Mouse (Mus musculus): ENCODE data around the gene Lclat1.
A peak's percentile ranks its signal among the peaks of the same experiment; 100 is the strongest.

Gene Lclat1

GRCm38 (mm10) chr17:73199387-73199786 lies 91.6 kb downstream of the Lclat1 start:
- no peak for DNase-seq (ENCODE audit: low spot score in 2 of 2)

- no peak for DNase-seq (ENCODE audit: low spot score in 2 of 2)
These were observed 92.6 kb downstream of the Lclat1 start for GRCm38 (mm10) chr17:73200380-73200779.

GRCm38 (mm10) chr17:73203642-73204332 lies 96.0 kb downstream of the Lclat1 start:
- DNase-seq (ENCODE audit: low spot score in 2 of 2), result no peak

- no peak for DNase-seq (ENCODE audit: low spot score in 2 of 2)
These were observed 103.3 kb downstream of the Lclat1 start for GRCm38 (mm10) chr17:73210960-73211531.

- no peak for DNase-seq (ENCODE audit: low spot score in 2 of 2)
These were observed 105.0 kb downstream of the Lclat1 start for GRCm38 (mm10) chr17:73212754-73213153.

- no peak for DNase-seq (ENCODE audit: low spot score in 2 of 2)
These were observed 105.4 kb downstream of the Lclat1 start for GRCm38 (mm10) chr17:73213187-73213586.

GRCm38 (mm10) chr17:73213677-73214076 lies 105.9 kb downstream of the Lclat1 start:
- no peak for DNase-seq (ENCODE audit: low spot score in 2 of 2)

- no peak for DNase-seq (ENCODE audit: low spot score in 2 of 2)
These were observed 109.5 kb downstream of the Lclat1 start for GRCm38 (mm10) chr17:73217274-73217673.

GRCm38 (mm10) chr17:73220746-73221145 lies 113.0 kb downstream of the Lclat1 start:
- DNase-seq (ENCODE audit: low spot score in 2 of 2), result peak in 1 of 2 experiments; percentile 40

- DNase-seq (ENCODE audit: low spot score in 2 of 2), result peak; percentile 44 to 55
These were observed 114.3 kb downstream of the Lclat1 start for GRCm38 (mm10) chr17:73222077-73222476.

GRCm38 (mm10) chr17:73225442-73225841 lies 117.7 kb downstream of the Lclat1 start:
- DNase-seq (ENCODE audit: low spot score in 2 of 2), result peak in 1 of 2 experiments; percentile 17

- DNase-seq (ENCODE audit: low spot score in 2 of 2), result peak in 1 of 2 experiments; percentile 19
These were observed 118.2 kb downstream of the Lclat1 start for GRCm38 (mm10) chr17:73225996-73226395.

- DNase-seq (ENCODE audit: low spot score in 2 of 2), result peak in 1 of 2 experiments; percentile 8
These were observed 118.8 kb downstream of the Lclat1 start for GRCm38 (mm10) chr17:73226595-73226994.

- DNase-seq (ENCODE audit: low spot score in 2 of 2), result peak in 1 of 2 experiments; percentile 17
These were observed 119.6 kb downstream of the Lclat1 start for GRCm38 (mm10) chr17:73227361-73227760.

- DNase-seq (ENCODE audit: low spot score in 2 of 2), result peak in 1 of 2 experiments; percentile 9
These were observed 121.8 kb downstream of the Lclat1 start for GRCm38 (mm10) chr17:73229445-73230155.

- peak; percentile 42 to 57 for DNase-seq (ENCODE audit: low spot score in 2 of 2)
These were observed 122.7 kb downstream of the Lclat1 start for GRCm38 (mm10) chr17:73230340-73230989.

- no peak for DNase-seq (ENCODE audit: low spot score in 2 of 2)
These were observed 123.6 kb downstream of the Lclat1 start for GRCm38 (mm10) chr17:73231337-73231736.

GRCm38 (mm10) chr17:73232593-73232992 lies 124.8 kb downstream of the Lclat1 start:
- no peak for DNase-seq (ENCODE audit: low spot score in 2 of 2)

- DNase-seq (ENCODE audit: low spot score in 2 of 2), result no peak
These were observed 126.2 kb downstream of the Lclat1 start for GRCm38 (mm10) chr17:73233975-73234374.

- peak; percentile 56 to 64 for DNase-seq (ENCODE audit: low spot score in 2 of 2)
These were observed 129.5 kb downstream of the Lclat1 start for GRCm38 (mm10) chr17:73237178-73237853.

- DNase-seq (ENCODE audit: low spot score in 2 of 2), result peak in 1 of 2 experiments; percentile 31
These were observed 130.7 kb downstream of the Lclat1 start for GRCm38 (mm10) chr17:73238501-73238900.

All from right cerebral cortex, postnatal 10 days (tissue).